Mouse (Mus musculus): ENCODE results near the gene Krtap16-1.

Krtap16-1 gene

DNA sequence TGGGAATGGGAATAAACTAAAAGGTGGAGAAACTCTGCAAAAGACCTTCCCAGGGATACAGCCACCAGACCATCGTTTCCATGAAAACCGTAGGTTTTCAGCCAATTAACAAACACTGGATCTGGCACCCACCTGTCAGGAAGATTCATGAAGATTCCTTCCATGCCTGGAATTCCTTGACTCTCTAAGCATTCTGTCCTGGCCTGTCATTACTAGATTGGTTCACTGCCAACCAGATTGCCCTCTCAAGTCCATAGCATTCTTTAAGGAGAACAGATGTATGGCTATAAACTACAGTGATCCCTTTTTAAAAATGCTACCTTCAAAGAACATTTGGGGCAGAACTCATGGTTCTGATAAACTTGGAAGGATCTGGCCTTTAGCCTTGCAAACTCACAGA lies 20.4 kb downstream of the Krtap16-1 start:
- in situ Hi-C loops (cut with MboI; ENCODE audit: low sequenced_read_pairs): no loop called here

DNA sequence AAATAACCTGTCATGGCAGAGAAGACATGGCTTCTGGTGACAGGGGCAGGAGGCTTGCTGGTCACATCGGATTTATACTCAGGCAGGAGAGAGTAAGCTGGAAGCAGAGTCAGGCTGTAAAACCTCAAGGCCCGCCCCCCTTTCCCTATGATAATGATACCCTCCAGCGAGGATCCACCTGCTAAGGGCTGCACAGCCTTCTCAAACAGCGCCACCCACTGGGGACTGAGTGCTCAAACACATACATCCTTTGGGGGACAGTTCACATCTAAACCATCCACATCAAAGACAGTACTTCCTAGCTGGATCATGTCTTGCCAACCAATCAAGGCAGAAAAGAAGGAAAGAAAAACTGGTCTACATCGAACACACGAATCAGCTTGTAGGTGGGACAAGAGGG lies 22.2 kb downstream of the Krtap16-1 start:
- in situ Hi-C loops (cut with MboI; ENCODE audit: low sequenced_read_pairs): no loop called here

DNA sequence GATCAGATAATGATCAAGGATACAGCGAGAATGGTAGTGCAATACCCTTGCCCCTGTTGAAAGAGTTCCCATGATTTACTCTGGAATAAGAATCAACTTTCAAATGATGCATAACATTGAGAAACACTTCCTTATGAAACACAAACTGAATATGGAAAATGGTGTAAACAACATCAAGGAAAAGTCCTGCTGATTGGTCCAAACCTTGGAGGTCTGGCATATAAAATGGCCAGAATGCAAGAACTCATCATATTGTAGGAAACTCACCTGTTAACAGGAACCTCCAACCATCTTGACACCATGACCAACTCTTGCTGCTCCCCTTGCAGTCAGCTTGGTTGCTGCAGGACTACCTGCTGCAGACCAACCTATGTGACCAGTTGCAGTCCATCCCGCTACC lies 38.2 kb downstream of the Krtap16-1 start, which contains the start of gene Krtap9-5:
Gene Krtap9-5 (plus strand): TSS at position 301 of the 400 bp plus-strand sequence.
- in situ Hi-C loops (cut with MboI; ENCODE audit: low sequenced_read_pairs): no loop called here

DNA sequence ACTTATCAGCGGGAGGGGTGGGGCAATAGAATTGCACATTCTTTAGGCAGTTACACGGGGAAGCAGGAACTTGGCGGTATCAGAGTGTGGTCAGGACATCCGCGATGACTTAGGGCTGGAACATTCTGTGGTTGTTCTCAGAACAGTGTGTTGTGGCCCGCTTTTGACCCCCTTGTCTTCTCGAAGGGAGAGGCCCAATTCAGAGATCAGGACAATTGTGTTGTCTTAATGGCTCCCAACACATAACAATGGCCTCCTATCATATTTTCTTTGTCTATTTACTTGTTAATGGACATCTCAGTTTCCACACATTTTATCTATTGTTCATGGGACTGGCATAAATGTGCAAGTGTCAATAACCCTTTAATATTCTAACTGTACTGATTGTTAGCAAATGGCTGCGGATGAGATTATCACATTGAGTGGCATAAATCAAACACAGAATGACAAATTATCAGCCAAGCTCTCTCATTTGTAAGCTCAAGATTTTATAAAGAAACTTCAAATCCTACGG lies 48.6 kb downstream of the Krtap16-1 start:
- in situ Hi-C loops (cut with MboI; ENCODE audit: low sequenced_read_pairs): no loop called here

DNA sequence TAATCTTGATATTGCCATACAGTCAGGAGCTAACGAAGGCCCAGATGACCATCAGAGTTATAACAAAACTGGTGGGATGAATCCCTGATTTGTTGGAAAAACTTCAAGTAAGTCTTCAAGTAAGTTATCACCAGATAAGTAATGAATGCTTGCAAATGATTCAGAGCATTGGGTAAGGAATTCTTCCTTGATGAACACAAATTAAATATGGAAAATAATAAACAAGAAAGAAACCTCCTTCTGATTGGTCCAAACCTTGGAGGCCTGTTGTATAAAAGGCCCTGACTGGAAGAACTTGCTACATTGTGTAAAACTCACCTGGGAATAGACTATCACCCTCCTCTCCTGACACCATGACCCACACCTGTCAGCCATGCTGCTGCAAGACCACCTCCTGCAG lies 50.4 kb downstream of the Krtap16-1 start, which contains the start of gene Krtap31-2:
Gene Krtap31-2 (plus strand): TSS at position 301 of the 400 bp plus-strand sequence.
- in situ Hi-C loops (cut with MboI; ENCODE audit: low sequenced_read_pairs): no loop called here
